Mouse (Mus musculus) cerebellum, postnatal 4 days (tissue): Measurements from ENCODE around the gene Ppp2r2c.

Experiments used
- DNase-seq, 2 experiments: peaks; one replicate each; pipeline ENCODE4 v3.0.0; 2022; ENCODE audit warnings: low spot score in 2 of 2, mixed read lengths in 1 of 2

Ppp2r2c gene

DNA sequence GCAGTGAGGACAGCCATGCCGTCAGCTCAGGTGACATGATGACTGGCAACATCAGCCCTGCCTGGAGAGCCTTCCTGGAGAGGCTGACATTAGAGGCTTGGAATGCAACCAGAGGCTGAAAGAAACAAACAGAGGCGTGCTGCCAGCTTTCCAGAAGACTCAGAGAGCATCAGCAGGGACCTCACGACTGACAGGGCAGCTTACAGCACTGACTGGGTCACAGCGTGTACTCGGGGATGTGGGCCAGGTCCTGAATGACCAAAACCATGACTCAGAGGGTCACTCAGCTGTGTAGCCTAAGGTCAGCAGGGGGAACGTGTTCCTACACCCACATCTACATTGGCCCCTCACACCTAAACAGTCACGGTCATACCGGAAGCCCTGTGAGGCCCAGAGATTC is 110.7 kb downstream of the Ppp2r2c start:
- no peak for DNase-seq

DNA sequence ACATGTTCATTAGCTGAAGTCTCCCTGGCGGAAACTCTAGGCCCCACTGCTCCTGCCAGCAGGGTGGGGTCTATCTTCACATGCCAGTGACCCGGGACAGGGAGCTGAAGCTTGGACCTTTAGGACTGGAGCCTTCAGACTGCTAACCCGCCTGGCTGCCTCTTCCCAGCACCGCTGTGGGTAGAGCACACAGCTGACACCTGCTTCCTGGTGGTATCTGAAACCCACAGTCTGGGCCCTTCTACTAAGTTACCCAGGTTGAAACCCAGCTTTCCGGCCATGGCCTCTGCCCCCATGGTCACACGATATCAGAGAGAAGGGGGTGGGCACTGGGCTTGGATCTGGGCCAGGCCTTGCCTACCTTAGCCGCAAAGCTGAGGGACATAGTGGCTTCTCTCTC is 111.3 kb downstream of the Ppp2r2c start:
- no peak for DNase-seq

DNA sequence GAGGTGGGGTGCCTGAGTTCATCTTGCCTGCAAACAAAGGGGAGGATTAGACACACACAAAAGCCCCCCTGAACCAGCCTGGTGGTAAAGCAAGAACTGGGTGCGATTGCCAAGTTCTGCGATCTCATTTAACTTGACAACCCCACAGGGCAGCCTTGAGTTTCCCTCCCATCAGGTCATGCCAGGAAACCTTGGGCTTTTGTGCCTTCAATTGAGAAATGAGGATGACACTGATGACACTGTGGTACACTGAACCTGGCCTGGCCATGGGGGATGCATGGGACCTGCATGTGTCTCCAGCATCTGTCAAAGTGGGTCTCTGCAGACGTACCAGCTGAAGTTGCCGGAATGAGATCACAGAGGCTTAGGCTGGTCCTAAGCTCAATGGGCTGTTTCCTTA is 114.0 kb downstream of the Ppp2r2c start:
- no peak for DNase-seq

DNA sequence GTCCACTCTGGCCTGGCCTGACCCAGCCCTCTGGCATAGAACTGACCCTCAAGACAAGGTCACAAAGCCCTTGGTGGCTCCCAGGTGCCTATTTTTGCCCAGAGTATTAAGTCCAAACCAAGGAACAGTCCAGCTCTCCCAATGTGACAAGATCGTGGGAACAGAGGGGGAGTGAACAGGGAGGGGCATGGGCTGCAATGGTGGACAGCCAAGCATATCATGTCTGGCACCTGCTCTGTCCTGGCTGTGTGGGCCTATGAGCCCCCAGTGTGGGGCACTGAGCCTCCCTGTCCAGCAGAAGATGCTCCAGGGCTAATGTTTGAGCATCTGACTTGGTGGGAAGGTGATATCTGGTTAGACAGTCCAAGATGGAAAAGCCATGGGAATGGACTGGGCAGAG is 118.3 kb downstream of the Ppp2r2c start:
- DNase-seq: no peak

DNA sequence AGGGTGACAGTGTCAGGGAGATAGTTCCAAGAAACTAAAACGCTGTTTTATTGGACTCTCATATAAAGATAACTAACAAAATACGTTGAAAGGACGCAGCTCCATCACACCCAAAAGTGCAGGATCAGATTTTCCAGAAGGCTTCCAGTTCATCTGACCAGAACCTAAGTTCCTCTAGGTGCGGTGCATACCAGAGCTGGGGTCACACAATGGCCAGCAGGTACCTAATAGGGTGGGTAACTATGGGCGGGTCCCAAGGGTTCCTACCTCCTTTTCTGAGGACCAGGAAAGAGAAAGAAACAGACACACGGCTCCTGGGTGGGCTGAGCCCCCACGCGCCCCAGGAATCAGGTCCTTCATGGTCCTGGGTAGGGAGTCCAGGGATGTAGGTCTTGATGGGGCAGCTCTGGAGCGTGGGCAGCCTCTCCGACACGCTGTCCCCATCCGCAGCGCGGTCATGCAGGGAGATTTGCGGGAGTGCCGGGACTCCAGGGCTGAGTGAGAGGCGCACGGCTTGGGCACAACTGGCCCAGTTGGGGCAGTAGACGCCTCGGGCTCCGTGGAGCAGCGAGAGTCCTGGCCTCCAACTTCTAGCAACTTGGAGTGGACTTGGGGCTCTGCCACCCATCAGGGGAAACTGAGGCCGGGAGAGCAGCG is 119.9 kb downstream of the Ppp2r2c start:
- no peak for DNase-seq

DNA sequence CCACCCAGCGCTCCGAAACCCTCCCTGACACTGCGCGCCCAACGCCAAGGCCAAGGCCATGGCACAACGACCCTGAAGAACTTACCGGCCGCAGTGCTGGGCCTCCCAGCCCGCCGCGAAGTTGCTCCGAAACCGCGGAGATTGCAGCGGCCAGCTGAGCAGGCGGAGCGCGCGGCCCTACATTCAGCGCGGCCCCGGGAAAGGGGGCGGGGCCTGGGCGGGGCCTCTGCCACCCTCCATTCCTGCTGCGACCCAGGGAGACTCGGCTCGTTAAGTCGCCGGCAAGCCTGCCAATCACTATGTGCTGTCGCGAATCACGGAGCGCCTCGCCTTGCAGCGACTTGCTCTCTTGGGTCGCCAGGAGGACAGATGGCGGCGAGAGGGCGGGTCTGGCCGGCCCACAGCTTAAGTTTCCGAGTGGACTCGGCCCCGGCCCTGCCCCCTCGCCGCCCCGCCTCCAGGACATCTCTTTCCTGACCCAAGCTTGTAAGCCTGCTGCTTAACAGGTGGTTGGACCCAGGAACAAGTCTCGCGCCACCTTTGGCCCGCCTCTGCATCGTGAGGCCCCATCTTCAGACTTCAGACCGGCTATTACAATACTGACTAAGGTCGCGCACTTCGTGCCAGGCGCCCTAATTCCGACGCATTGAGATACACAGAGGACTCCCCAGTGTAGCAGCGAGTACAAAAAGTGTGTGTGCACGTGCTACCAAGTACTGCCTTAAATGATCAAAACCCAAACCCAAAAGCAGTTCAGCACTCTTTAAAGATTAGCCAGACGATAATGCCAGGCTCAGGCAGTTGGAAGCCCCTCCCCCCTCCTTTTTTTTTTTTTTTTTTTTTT is 120.7 kb downstream of the Ppp2r2c start, which contains the start of gene Wfs1:
Gene Wfs1, minus strand, starts transcription at position 425 of the 844 bp plus-strand sequence.
- peak; percentile 80 to 94 for DNase-seq

DNA sequence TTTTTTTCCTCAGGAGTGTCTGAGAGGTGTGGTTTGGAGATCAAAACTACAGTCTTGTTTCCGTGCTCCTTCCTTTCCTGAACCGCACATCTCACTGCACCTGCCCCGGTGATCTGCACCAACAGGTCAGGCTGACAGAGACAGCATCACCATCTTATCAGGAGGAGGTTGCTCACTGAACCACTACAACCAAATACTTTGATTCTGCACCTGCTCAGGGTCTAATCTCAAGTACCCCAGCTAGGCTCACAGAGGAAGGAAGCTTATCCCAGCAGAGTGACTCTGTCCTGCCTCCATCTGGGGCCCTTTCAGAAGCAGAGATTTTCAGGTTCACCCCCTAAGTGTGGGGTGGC is 121.3 kb downstream of the Ppp2r2c start:
- no peak for DNase-seq

DNA sequence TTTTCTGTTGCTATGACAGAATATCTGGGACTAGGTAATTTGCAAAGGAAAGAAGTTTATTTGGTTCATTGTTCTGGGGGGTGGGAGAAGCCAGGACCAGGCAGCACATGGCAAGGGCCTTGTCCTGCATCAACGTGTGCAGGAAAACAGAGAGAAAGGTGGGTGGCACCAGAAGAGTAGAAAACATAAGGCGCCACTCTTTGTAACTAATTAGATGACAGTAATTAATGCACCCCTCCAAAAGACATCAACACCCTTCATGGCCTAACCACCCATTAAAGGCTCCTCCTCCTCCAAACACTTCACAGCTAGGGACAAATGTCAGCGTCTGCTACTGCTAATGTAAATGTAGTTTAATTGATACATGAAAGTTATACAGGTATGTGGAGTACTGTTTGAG is 121.9 kb downstream of the Ppp2r2c start:
- DNase-seq: no peak

- DNase-seq: no peak
Observed at GRCm38 (mm10) chr5:36990631-36991350, 122.5 kb downstream of the Ppp2r2c start.

DNA sequence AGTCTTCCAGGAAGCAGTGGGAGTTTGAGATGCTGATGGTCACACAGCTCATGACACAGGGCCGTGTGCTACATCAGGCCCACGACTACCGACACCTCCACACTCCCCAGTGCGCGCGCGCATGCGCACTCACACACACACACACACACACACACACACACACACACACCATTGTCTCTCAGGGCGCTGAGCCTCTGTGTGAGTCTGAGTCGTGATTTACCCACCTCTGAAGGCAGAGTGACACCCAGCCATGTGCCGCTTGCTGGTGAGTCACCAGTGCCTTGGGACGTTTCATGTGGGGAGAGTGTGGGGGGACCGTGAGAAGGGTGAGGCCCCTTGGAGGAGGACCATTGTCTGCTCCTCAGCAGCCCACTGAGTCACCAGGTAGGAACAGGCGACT is 128.1 kb downstream of the Ppp2r2c start:
- no peak for DNase-seq

DNA sequence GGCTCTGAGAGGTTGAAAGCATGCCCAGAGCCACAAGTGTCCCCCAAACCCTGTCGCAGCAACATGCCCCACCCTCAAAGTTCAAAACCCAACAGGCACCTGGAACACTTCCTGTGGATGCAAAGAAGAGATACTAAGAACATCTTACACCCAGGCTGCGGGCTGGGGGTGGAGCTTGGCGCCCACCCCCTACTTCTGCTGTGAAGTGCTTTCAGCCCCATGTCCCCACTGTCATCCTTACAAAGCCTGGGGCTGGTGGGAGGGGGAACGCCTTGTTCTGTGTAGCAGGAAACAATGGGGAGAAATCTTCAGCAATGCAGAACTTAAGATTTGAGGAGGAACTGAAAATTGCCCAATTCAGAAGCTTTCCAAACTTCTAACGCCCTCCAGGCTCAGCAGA is 129.7 kb downstream of the Ppp2r2c start:
- DNase-seq: no peak

DNA sequence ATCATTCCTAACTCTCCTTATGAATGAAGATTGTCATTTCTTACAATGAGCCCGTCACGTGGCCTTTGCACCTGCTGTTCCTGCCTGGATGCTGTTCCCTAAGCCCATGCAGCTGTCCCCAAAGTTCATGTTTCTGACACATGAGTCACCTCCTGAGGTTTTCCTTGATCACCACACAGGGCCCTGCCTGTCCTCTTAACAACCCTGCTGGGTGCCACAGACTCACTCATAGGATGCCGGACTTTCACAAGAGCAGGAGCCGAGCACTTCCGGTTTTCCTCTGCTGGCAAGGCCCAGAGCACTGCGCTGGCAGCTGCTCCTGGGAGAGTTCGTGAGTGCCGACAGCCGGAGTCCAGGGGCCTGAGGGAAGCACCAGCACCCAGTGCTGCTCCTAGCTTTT is 132.7 kb downstream of the Ppp2r2c start:
- no peak for DNase-seq

GRCm38 (mm10) chr5:37002001-37002400 is 133.7 kb downstream of the Ppp2r2c start:
- peak; percentile 73 to 83 for DNase-seq
